Mouse (Mus musculus) cerebellum, postnatal 25 days (tissue): ENCODE data around the gene Kbtbd6.
A peak's percentile ranks its signal among the peaks of the same experiment; 100 is the strongest.

Experiments used
- DNase-seq, 2 experiments: peaks; one replicate each; pipeline ENCODE4 v3.0.0; 2021; ENCODE audit warnings: mixed read lengths in 2 of 2

Kbtbd6 gene

GRCm38 (mm10) chr14:79482251-79482661, 30.6 kb downstream of the Kbtbd6 start:
- DNase-seq = peak in 1 of 2 experiments; percentile 53

DNA sequence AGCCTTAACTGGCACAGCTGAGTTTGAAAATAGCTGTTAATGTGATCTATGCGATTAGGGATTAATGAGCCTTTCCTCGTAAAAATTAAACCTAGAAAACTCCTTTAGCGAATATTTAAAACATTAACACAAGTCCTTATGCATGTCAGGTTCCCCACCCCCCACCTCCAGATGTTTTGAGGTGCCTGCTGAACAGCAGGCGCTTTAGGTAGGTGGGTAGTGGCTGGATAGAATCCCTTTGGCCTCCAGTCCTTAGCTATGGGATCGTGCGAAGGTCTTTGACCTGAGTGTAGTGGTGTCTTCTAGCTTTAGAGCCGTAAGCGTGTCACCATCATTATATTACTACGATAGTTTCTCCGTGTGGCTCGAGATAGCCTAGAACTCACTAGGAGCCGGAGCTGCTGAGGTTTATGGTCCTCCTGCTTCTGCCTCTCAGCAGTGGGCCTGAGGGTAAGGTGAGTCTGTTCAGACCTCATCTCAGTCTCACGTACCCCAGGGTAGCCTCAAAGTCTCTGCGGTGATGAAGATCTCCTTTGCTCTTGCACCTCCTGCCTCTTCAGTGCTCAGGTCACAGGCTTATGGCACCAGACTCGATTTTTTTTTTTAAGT, 31.2 kb downstream of the Kbtbd6 start:
- DNase-seq = peak; percentile 29 to 32

DNA sequence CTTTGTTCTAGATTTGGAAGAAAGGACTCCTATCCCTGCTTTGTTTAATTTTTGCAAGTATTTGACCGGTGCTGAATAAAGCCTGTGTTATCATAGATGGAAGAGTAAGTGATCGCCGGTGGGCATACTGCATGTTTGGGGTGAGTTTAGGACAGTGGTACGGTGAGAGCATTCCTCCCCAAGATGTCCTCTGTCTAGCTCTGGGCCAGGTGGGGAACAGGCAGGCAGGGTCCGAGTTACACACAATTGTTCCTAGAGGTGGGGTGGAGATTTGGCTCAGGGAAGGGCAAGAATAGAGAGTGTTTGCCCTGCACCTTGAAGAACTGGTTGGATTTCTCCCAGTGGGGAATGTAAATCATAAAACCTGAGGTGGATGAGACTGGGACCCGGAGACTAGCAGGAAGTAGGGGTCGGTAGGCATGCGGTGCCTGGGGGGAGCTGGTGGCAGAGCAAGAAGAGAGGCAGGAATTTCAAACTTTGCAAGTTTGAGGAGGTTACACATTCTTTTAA, 32.0 kb downstream of the Kbtbd6 start:
- no peak for DNase-seq

DNA sequence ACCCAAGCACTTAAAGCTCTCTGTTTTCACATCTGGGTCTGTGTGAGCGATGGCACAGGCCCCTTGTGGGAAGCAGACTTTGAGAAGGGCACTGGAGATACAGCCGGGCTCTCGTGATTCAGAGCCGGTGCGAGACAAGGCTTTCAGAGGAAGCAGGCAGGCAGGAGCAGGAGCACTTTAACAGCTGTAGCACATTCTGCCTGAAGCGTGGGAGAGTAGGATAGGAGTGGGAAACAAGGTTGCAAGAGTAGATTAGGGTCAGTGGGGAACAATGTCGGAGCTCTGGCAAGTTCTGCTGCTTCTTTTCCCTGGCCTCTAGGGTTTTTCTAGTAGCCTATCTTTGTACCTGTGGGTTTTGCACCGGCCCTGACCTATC, 35.0 kb downstream of the Kbtbd6 start:
- DNase-seq = peak; percentile 25 to 30

GRCm38 (mm10) chr14:79486993-79487731, 35.5 kb downstream of the Kbtbd6 start:
- DNase-seq = peak; percentile 75 to 80

- no peak for DNase-seq
Measured at GRCm38 (mm10) chr14:79488531-79488930, 36.9 kb downstream of the Kbtbd6 start.

DNA sequence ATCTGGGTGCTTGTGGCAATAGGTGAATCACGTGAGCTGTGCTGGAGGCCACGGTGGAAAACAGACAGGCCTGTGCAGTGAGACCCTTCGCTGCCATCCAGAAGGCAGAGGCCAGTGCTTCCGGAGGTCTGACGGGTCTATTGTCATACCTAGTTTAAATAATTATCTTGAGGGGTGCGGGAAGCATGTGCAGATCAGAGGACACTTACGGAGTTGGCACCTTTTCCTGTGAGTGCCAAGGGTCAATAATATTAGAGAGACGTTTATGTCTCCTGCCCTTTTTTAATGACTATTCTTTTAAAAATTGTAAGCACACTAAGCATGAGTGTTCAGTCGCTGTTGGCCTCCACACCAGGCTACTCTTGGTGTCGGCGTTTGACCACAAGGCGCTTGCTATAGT, 37.5 kb downstream of the Kbtbd6 start:
- DNase-seq = no peak

DNA sequence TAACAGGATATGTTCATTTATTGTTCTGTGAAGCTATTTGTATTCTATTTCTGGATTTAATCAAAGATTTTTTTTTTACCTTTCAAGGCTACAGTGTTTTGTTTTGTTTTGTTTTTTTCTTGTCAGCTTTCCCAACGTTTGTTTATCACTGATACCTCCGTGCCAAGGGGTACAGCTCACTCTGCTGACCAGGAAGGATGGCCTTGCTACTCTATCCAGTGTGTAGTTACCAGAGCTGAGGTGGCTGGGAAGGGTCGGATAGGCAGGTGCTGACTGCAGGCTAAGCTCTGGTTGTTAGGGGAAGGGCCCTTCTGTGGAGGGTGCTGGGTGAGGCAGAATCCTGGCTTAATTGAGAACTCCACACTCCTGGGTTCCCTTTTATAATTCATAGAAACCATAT, 38.6 kb downstream of the Kbtbd6 start:
- DNase-seq = no peak

DNA sequence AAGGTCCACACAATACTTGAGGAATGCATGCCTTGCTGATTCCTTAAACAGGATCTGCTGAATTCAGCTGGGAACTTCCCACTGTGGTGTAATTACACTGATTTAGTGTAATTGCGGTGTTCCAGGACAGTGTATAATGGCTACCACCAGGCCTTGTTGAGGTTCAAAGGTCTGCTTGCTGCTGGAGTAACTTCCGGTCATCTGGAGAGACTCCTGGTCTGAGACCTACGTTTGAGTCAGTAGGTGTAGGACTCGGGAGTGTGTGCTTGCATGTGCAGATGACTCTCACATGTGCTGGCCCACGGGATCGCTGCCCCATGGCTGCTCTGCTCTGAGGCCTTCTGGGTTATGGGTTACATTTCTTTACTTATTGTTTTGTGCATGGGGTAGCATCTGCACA, 42.7 kb downstream of the Kbtbd6 start:
- DNase-seq = no peak

GRCm38 (mm10) chr14:79499326-79499725, 47.7 kb downstream of the Kbtbd6 start:
- DNase-seq = no peak

GRCm38 (mm10) chr14:79500756-79501155, 49.1 kb downstream of the Kbtbd6 start:
- DNase-seq = no peak

DNA sequence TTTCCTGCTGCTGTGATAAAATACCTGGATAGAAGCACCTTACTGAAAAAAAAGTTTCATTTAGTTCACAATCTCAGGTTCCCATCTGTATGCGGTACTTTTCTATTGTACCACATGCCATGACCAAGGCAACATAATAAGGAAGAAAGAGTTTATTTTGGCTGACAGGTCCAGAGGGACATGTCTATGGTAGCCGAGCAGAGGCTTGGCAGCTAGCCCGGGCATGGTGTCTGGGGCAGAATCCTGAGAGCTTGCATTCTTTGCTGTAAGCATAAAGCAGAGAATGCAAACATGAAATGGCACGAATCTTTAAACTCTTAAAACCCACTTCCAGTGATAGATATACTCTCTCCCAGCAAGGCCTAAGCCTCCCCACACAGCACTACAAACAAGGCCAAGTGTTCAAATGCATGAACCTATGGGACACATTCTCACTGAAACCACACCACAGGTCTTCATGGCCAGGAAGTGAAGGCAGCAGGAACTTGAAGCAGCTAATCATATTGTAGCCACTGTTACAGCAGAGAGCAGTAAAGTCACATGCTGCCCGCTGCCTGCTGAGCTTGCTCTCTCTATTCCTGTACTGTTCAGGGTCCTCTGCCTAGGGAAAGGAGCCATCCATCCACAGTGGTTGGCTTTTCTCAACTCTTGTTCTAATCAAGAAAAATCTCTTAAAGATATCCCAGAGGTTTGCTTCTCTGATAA, 51.9 kb downstream of the Kbtbd6 start:
- peak in 1 of 2 experiments; percentile 39 for DNase-seq
